Mouse (Mus musculus) embryo, embryonic 11.5 days (tissue): ENCODE measurements around the gene Dvl3.
"Not testable (repeated sequence)": the region's sequence is repeated elsewhere in the genome, so short reads cannot be mapped to it uniquely, and the experiment has no call there.

Experiments
- DNase-seq: peaks from one replicate; pipeline ENCODE4 v3.0.0-alpha.2; 2012; ENCODE audit warnings: low read depth, low spot score

Gene Dvl3

GRCm38 (mm10) chr16:20516726-20517201 lies at the start of gene Dvl3:
Dvl3 (plus strand) TSS chr16:20516982.
- peak; percentile 75 for DNase-seq

- DNase-seq, result no peak
Observed at GRCm38 (mm10) chr16:20470981-20471380, 45.8 kb upstream of the Dvl3 start.

- no peak for DNase-seq
Observed at GRCm38 (mm10) chr16:20471686-20472085, 45.1 kb upstream of the Dvl3 start.

GRCm38 (mm10) chr16:20473748-20474147 lies 43.0 kb upstream of the Dvl3 start:
- no peak for DNase-seq

- no peak for DNase-seq
Observed at GRCm38 (mm10) chr16:20474211-20474610, 42.6 kb upstream of the Dvl3 start.

- DNase-seq, result no peak
Observed at GRCm38 (mm10) chr16:20474786-20475185, 42.0 kb upstream of the Dvl3 start.

- DNase-seq, result no peak
Observed at GRCm38 (mm10) chr16:20475335-20475734, 41.4 kb upstream of the Dvl3 start.

- no peak for DNase-seq
Observed at GRCm38 (mm10) chr16:20476857-20477256, 39.9 kb upstream of the Dvl3 start.

GRCm38 (mm10) chr16:20477270-20477669 lies 39.5 kb upstream of the Dvl3 start:
- DNase-seq, result no peak

- DNase-seq, result no peak
Observed at GRCm38 (mm10) chr16:20478504-20478903, 38.3 kb upstream of the Dvl3 start.

- not testable (repeated sequence) for DNase-seq
Observed at GRCm38 (mm10) chr16:20479026-20479760, 37.6 kb upstream of the Dvl3 start.

GRCm38 (mm10) chr16:20480115-20480514 lies 36.7 kb upstream of the Dvl3 start:
- no peak for DNase-seq

- no peak for DNase-seq
Observed at GRCm38 (mm10) chr16:20481746-20482145, 35.0 kb upstream of the Dvl3 start.

GRCm38 (mm10) chr16:20483716-20484115 lies 33.1 kb upstream of the Dvl3 start:
- not testable (repeated sequence) for DNase-seq

GRCm38 (mm10) chr16:20485061-20485460 lies 31.7 kb upstream of the Dvl3 start:
- DNase-seq, result no peak

GRCm38 (mm10) chr16:20486048-20486447 lies 30.7 kb upstream of the Dvl3 start:
- DNase-seq, result no peak

- DNase-seq, result no peak
Observed at GRCm38 (mm10) chr16:20488151-20488550, 28.6 kb upstream of the Dvl3 start.

GRCm38 (mm10) chr16:20488751-20489150 lies 28.0 kb upstream of the Dvl3 start:
- not testable (repeated sequence) for DNase-seq

GRCm38 (mm10) chr16:20489233-20489632 lies 27.5 kb upstream of the Dvl3 start:
- no peak for DNase-seq

- DNase-seq, result no peak
Observed at GRCm38 (mm10) chr16:20490581-20490980, 26.2 kb upstream of the Dvl3 start.

GRCm38 (mm10) chr16:20491301-20491700 lies 25.5 kb upstream of the Dvl3 start:
- no peak for DNase-seq

- no peak for DNase-seq
Observed at GRCm38 (mm10) chr16:20493452-20493851, 23.3 kb upstream of the Dvl3 start.
